Mouse (Mus musculus): Measurements from ENCODE around the gene Myoz1.
A peak's percentile ranks its signal among the peaks of the same experiment; 100 is the strongest.

Myoz1 gene

DNA sequence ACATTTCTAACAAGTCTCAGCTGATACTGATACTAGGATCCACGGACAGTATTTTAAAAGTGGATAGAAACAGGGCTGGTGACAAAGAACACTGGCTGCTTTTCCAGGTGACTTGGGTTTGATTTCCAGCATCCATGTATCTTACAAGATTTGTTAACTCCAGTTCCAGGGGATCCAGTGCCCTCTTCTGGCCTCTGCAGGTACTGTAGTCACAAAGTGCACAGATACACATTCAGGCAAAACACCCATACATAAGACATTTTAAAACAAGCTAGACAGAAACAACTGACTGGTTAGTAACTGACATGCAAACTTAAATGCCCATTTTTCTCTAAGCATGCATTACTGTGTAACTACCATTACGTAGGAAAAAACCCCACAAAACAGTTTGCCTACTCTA lies 16.6 kb upstream of the Myoz1 start:
- DNase-seq (ENCODE audit: low spot score) = no peak

DNA sequence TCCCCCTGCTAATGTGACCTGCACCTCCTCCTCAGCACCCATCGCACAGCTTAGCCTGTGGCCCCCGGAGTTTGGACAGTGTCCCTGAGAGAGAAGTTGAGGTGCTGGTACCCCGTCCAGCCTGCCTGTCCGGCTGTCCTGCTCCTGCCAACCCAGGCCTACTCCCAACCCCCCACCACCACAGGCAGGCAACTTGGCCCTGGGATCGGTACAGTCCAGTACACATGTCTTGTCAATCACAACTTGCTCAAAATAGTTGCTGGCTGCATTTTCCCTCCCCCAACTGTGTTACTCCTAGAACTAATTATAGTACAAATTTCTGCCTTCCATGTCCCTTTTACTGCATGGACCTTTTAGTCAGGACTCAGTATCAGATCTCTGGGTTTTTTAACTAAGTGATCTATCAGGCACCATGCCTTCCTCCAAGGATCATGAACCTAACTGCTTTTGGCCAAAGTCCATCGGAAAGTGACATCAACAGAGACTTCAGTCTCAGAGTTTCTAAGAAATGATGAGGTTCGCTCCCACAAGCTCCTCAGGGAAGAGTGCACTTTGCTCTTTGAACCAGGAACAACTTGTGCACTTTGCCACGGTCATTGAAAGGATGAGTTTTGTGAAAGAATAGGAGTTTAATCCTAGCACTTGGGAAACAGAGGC lies 11.9 kb upstream of the Myoz1 start, which contains the start of gene Synpo2l:
Gene Synpo2l (minus strand): TSS at position 201 of the 657 bp plus-strand sequence.
- no peak for DNase-seq (ENCODE audit: low spot score)

DNA sequence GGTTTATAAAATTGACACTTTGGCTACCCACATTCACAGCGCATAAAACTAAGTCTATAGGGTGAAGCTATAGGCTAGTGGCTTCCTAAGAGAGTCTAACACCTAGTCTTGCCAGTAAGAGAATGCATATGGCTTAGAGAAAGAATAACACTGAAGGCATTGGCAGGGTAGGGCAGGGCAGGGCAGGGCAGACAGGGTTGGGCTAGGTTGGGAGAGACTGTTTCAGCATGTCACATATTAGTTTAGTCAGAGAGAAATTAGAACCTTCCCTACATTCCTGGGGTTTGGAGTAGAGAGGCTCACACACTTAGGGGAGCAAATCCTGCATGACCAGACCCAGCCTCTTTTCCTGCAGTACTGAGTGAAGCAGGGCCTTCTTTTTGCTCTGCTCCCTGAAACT lies 11.1 kb upstream of the Myoz1 start:
- DNase-seq (ENCODE audit: low spot score) = no peak

DNA sequence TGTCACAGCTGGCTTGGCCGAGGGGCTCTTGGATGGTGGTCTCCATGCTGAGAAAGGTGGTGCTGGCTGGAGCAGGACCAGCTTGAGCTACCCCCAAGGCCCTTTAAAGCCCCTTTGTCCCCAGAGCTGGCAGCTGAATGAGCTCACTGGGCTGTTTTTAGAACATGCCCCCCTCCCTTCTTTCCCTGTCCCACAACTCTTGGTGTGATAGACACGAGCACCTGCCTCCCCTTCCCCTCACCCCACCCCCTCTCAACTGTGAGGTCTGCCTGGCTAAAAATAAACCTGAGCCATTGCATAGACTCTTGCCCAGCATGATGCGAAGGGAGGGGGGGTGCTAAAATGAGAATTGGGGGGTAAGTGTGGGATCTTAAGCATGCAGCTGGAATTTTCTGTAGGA lies 8.1 kb upstream of the Myoz1 start:
- DNase-seq (ENCODE audit: low spot score) = no peak

DNA sequence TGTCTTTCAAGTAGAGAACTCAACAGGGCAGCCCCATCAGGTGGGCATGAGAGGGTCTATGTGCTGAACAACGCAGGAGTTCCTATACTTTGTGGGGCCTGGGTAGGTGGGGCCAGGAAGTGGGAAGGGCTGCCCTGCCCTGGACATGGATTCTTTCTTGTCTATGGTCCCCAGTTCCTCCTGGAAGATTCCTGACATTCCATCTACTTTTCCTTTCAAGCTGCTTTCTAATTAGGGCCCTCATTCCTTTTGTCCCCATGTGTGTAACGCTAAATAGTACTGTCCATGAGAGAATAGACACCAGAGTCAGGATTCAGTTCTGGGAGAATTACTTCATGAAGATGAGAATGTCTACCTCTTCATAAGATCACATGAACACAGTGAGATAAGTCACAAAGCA lies 7.3 kb upstream of the Myoz1 start:
- no peak for DNase-seq (ENCODE audit: low spot score)

DNA sequence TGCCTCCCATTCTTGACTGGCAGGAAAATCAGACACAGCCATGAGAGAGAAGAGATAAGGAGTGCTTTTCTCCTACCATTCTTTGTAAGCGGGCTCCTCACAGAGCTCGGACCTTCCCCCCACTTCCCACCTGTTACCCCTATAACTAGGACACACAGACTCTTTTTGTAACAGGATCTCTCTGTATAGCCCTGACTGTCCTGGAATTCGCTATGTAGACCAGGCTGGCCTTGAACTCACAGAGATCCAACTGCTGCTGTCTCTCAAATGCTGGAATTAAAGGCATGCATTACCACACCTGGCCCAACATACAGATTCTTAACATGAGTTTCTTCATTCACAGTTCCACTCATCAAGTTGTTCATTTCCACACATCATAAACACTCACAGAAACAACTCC lies 6.4 kb upstream of the Myoz1 start:
- no peak for DNase-seq (ENCODE audit: low spot score)

DNA sequence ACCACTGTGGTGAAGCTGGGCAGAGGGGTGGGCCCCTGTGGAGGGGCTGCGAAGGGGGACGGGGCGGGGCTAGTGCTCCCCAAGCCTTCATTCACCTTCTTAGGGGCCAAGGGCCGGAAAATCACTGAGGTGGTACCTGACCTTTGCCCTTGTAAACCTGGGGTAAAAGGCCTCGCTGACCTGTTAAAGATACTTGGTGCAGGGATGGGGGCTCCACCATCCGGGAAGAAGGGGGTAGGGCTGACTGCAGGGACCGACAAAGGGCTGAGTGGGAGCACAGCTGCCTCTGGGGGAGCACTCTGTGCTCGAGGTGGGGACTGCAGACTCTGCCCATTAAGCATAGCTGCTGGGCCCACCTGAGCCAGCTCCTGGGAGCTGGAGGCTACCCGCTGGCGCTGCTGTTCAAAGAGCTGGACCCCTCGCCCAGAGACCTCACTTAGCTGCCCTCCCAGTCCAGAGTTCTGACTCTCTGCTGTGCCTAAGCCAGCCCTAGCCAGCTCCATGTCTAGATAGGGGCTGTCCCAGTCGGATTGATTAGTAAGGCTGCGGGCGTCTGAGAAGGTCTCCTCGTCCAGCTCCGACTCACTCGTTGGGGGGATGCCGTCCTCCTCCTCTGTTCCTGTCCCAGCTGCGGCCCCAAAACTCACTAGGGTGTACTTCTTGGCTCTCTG lies 5.5 kb upstream of the Myoz1 start:
- no peak for DNase-seq (ENCODE audit: low spot score)

DNA sequence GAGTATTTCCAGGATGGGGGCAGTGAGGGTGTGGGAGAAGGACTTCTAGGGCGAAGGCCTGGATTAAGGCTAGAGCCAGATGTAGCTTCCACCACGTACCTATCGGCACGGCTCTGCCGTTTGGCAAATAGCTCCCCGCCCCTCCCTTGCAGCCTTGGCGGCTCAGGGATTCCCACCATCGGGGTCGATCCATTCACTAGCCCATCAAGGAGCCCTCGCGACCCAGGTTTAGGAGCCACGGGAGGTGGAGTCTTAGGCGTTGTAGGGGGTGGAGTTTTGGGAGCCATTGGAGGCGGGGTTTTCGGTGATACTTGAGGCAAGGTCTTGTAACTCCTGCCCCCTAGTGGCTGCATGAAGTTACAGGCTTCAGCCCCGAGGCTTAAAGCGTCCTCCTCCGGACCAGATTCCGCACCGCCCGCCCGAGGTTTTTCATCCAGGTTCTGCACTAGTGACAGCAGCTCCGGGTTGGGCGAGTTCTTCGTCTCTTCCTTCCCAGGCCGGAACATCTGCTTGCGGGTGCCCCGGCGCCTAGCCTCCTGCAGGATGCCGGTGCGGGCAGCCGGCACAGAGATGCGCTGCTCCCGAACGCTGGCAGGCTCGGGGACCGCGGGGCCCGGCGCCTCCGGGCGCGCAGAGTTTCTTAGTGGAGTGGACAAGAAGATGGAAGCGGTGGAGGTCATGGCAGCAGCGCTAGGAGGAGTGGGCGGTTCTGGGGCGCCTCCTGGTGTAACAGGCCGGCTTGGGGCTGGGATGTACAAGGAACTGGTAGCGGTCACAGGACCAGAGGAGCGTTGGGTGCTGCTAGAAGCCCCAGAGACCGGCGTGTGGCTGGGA lies 4.7 kb upstream of the Myoz1 start:
- peak; percentile 88 for DNase-seq (ENCODE audit: low spot score)

DNA sequence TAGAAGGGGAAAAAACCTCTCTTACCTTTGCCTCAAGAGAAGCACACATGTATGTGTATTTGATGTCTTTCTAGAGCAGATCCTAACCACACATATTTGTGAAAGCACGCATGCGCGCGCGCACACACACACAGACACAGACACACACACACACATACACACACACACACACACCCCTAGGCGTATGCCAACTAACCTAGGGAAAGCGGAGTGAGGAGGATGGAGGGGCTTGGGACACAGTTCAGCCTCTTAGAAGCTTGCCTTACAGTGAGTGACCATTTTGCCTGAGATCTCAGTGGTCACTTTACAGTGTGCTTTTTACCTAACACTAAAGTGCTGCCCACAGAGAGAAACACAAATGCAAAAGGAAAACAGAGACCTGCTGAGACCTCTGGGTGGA lies 3.3 kb upstream of the Myoz1 start:
- DNase-seq (ENCODE audit: low spot score) = no peak

DNA sequence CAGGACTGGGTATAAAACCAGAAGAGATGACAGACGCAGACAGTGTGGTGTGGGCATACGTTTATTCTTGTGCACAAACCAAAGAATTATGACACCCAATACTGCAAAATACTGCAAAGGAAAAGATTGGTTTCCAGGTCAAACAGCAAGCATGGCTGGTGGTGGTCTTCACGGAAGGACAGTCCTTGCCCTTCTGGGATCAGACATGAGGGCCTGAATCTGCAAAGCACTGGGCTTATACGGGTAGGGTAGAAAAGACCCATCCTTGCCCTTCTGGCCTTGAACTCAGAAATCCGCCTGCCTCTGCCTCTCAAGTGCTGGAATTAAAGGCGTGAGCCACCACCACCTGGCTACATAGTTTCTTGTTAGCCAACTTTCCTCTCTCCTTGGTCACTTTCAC lies 2.6 kb upstream of the Myoz1 start:
- DNase-seq (ENCODE audit: low spot score) = no peak

DNA sequence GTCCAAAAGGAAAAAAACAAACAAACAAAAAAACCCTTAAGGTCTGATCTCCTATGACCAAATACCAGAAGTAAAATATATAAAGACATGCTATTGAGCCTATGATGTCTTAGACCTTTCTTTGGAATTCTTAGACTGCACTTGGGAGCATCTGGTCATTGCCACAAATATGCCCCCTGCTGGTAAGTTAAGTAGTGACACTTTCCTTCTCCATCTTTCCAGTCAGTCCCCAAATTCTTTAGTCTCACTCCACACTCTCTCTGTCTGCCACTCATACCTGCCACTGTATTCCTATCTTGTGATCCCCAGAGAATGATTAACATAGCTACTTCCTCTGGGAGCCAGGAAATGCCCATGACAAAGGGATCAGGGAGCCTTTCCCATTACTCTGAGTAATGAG lies 2.0 kb upstream of the Myoz1 start:
- DNase-seq (ENCODE audit: low spot score) = no peak

DNA sequence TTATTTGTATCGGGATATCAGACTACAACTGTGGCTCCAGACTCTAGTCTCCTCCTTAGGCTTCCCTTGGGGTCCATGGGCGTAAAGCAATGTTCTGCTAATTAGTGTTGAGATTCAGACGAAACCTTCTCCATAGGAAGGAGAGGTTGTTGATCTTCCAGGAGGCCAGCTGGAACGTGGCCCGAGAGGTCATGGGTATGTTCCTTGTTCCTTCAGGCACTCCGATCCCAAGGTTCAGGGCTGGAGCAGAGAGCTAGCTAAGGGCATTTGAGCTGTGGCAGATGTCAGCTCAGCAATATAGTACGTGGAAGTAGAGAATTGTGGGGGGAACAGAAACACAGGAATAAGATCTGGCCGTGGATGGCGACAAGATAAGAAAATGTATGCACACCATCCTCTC lies 609 bp downstream of the Myoz1 start:
- DNase-seq (ENCODE audit: low spot score) = no peak

DNA sequence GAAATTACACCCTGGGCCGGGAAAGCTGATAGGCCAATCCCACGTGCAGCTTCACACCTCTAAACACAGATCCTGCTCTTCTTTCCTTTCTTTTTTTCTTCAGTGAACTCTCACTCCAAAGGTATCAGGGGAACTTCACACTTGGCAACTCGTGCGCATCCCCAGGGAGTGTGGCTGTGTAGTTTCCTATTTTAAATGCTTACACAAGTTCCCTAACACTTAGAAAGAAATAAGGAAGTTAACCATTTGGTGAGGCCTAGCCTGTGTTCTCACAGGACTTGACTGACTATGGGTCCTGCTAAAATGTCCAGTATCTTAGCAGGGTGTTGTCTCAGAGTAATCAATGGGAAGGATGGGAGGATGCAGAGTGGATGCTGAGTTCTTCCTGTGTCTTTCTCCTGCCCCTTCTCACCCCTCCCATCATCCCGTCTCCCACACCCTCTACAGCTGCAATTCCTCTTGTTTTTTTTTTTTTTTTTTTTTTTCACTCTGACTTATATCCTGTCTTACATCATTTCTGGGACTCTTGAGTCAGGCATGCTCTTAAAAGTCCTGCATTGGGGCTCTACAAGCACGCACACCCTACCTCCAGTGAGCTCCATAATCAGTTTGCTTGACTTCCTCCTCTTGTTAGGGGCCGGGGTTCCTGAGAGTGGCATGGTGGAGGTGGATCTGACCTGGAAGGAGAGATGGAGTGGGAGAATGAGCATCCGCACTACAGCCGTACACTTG lies 1.5 kb downstream of the Myoz1 start:
- DNase-seq (ENCODE audit: low spot score) = no peak

DNA sequence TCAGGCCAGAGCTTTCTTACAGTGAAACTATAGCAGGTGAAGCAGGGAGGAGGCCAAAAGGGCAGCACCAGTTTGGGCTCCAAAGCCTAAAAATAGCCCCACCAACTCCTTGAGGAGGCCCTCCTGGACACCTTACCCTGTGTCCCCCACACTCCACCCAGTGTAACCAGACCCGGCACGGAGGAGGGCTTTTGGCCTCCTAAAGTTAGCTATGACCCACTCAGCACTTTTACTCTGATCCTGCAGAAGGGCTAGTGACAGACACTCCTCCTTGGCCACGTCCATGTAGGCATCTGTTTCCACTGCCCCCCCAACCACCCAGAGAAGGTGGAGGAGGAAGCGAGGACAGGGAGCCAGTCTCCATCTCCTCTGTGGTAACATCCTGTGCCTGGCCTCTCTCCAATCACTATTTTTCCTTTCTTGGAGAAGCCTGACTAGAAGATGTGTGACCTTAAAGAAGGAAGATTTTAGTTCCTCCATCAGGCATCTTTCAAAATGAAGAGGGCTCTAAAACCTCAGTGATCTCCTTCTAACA lies 4.6 kb downstream of the Myoz1 start:
- no peak for DNase-seq (ENCODE audit: low spot score)

DNA sequence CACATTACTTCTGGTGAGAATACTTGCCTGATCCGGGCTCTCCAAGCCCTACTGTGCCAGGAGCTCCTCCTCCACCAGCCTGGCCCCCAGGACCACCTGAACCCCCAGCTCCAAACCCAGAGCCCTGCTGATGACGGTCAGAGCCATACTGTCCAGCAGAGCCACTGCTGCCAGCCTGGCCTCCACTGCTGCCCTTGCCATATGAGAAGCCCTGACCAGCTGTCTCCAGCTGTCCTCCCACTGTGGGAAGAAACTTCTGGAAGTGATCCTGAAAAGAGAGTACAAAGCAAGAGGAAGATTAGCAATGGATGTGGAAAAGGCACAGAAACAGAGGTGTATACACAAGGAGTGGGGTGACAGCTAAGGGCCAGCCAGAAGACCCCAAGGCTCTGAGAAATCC lies 5.3 kb downstream of the Myoz1 start:
- no peak for DNase-seq (ENCODE audit: low spot score)

DNA sequence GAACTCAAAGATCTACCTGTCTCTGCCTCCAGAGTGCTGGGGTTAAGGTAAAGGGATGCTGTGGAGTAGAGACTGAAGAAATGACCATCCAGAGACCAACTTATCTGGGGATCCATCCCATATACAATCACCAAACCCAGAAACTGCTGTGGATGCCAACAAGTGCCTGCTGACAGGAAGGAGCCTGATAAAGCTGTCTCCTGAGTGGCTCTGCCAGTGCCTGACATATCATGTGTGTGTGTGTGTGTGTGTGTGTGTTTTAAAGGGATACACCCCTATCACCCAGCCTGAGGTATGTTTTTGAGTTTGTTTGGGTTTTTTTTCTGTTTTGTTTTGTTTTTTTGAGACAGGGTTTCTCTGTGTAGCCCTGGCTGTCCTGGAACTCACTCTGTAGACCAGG lies 10.0 kb downstream of the Myoz1 start:
- no peak for DNase-seq (ENCODE audit: low spot score)

DNA sequence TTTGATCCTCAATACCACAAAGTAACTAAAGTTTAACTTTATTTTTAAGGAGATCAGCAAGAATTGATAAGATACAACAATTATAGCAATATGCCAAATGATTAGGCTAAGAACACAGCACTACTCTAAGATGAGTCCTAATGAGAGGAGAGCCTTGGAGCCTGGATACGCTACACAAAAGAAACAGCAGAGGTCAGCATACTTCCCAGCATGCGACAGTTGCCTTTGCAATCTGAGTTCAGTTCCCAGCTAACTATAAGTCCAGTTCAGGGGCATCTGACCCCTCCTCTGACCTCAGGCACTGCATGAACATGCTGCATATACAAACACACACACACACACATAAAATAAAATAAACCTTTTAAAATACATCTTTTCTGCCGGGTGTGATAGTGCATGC lies 10.8 kb downstream of the Myoz1 start:
- DNase-seq (ENCODE audit: low spot score) = no peak

DNA sequence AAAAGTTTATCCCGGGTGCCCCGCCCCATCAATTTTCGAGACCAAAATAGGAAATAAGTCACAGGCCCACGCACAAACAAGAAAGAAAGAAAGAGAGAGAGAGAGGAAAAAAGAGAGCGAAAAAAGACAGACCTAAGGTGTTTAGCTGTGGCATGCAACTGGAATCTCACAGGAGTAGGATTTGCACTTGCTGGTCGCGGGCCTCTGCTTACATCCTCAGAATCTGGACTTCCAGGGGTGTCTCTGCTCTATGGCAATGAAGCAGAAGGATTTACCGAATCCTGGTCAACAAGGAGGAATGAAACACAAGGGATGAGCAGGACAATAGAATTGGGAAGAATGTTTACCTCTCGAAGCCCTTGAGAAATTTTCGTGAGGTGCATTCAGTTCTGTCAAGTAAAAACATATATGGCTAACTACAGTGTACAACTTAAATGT lies 14.9 kb downstream of the Myoz1 start:
- no peak for DNase-seq (ENCODE audit: low spot score)

DNA sequence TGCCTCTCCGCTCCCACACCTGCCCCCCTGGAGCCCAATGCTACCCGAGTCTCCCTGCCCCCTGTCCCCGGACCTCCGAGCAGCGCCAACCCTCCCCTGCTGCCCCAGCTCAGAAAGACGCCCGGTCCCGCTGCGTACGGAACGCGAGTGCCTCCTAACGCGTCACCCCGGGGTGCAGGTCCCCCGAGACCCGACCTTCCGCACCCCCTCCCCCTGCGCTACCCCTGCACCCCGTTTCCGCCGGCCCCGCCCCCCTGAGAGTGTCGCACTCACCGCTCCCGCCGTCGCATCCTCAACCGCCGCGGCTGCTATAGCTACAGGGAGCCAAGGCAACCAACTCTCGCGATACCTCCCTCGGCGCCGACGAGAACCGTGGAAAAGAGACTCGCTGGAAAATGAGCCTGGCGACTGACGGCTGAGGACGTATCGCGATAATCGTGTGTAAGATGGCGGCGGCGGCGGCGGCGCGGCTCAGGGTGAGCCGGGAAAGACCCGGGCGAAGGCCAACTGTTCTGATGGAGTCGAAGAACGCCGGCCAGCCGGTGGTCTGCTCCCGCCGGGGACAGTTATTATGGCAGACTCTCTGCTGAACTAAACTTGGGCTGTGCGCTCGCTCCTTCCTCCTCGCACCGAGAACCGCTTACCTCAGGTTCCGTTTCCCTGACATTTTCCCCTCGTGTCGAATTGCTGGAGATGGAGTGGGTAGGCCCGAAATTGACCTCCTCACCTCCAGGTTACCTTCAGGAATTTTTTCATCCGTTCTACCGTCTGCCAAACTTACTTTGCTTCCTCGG lies 15.5 kb downstream of the Myoz1 start, which contains the start of gene Usp54:
Gene Usp54 (minus strand): TSS at position 420 of the 794 bp plus-strand sequence.
- DNase-seq (ENCODE audit: low spot score) = peak; percentile 96

DNA sequence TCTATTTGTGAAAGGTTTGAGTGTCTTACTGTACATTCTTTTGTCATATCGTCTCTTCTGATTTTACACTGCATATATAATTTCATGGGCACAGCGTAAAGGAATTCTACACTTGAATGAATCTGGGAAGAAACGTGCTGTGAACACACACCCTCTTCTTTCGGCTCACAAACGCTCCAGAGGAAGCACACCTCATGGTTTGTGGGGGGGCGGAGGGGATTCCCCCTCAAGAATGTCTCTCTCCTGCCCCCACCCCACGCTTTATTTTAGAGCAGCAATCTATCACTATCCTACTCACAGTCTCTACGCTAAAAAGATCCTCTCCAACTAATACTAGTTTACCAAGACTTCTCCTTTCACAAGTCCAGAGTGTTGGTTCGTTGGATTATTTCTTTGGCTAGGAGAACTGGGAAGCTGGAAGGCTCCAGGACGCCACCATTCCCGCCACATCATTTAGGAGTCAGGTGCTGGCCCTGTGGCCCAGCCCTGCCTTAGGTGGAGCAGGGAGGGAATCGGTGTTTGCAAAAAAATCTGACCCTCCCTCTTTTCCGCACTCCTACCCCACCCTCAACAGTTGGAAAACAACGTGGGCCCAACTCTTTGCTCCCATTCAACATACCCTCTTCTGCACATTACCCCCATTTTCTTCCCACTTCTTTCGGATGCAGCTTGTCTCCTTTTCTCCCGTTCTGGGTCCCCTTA lies 16.3 kb downstream of the Myoz1 start:
- no peak for DNase-seq (ENCODE audit: low spot score)

DNA sequence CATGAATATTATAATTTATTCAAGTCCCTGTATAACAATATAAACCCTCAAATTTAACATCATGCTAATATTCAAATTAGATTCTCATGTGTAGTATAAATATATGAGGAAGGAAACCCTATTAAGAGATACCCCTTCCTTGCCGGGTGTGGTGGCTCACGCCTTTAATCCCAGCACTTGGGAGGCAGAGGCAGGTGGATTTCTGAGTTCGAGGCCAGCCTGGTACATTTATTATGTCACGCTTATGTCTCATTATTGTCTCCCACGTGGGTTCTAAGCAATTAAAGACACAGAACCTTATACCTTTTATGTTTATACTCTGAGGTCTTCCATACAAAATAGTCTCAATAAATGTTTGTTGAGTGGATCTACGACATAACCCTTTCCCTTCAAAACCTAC lies 17.6 kb downstream of the Myoz1 start:
- DNase-seq (ENCODE audit: low spot score) = no peak
